Mouse (Mus musculus): Measurements from ENCODE around the gene Gabbr1. TPM values are rescaled to one million over a fixed set of nuclear protein-coding genes. Genes with fewer than 3 reads are reported as not detected.

Gene Gabbr1
- polyA plus RNA-seq, 2 experiments = 0.30 to 2.2 TPM

- no peaks in the 10 kb centered on the region for H3K36me3 ChIP-seq (replicated peaks; ENCODE audit: control insufficient read depth, insufficient read depth, low read depth)
- ATAC-seq (ENCODE audit: insufficient read depth) (no peak), DNase-seq (ENCODE audit: low read depth in 3 of 3, low spot score in 3 of 3) (no peak)
- no peaks in the 10 kb centered on the region for H3K4me1 ChIP-seq (replicated peaks; ENCODE audit: control insufficient read depth in 2 of 2, insufficient read depth in 2 of 2, low read length in 1 of 2)
- no peak within 1 kb of the TSS for H3K4me3 ChIP-seq (ENCODE audit: insufficient read depth in 1 of 2, low read depth in 2 of 2, low read length in 2 of 2)
- TF ChIP-seq CTCF (IDR thresholded peaks at IDR 0.05; ENCODE audit: low read depth) (no peak), EP300 (IDR thresholded peaks at IDR 0.05; ENCODE audit: low read depth) (no peak)
- H3K27me3 ChIP-seq (ENCODE audit: control insufficient read depth, insufficient read depth, low read length) = no peaks in the 10 kb centered on the region
- H3K9ac ChIP-seq (replicated peaks) = no peak within 1 kb of the TSS
- no peak within 1 kb of the TSS for H3K4me2 ChIP-seq (ENCODE audit: low read depth)
- no peaks in the 10 kb centered on the region for H3K9me3 ChIP-seq (ENCODE audit: control insufficient read depth, low read length)
- H3K27ac ChIP-seq = no peak within 1 kb of the TSS
Observed at GRCm38 (mm10) chr17:37088399-37088798, 42.6 kb downstream of the Gabbr1 start, which contains the start of gene Olfr90. TSS of gene Olfr90 (minus strand) at chr17:37088499.

- Histone ChIP-seq H3K27ac (no peak overlapping the region), H3K36me3 (replicated peaks; ENCODE audit: control insufficient read depth, insufficient read depth, low read depth) (no peaks in the 10 kb centered on the region), H3K9ac (replicated peaks) (no peak overlapping the region), H3K9me3 (ENCODE audit: control insufficient read depth, low read length) (no peaks in the 10 kb centered on the region), H3K4me2 (ENCODE audit: low read depth) (no peak overlapping the region), H3K4me1 (replicated peaks; ENCODE audit: control insufficient read depth in 2 of 2, insufficient read depth in 2 of 2, low read length in 1 of 2) (no peaks in the 10 kb centered on the region), H3K4me3 (ENCODE audit: insufficient read depth in 1 of 2, low read depth in 2 of 2, low read length in 2 of 2) (no peak overlapping the region), H3K27me3 (ENCODE audit: control insufficient read depth, insufficient read depth, low read length) (no peaks in the 10 kb centered on the region)
- no peak for DNase-seq (ENCODE audit: low read depth in 3 of 3, low spot score in 3 of 3)
- 20% methylated on average over 1 of the region's 1 CpGs for WGBS (ENCODE audit: insufficient replicate concordance)
- no peak for ATAC-seq (ENCODE audit: insufficient read depth)
- TF ChIP-seq CTCF (IDR thresholded peaks at IDR 0.05; ENCODE audit: low read depth) = no peak
Observed at GRCm38 (mm10) chr17:37092198-37092597, 46.4 kb downstream of the Gabbr1 start.

DNA sequence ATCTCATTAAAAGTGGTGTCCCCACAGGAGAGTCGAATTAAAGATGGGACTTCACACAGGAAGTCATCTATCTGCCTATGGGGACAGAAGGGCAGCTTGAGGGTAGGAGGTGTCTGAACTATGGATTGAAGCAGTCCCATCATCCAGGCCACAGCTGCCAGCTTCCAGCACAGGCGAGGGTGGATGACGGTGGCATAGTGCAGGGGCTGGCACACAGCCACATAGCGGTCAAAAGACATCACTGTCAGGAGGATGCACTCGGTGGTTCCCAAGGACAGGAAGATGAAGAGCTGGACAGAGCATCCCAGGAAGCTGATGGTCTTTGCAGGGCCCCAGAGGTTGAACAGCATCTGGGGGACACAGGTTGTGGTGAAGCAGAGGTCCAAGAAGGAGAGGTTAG, 47.5 kb downstream of the Gabbr1 start:
- TF ChIP-seq EP300 (IDR thresholded peaks at IDR 0.05; ENCODE audit: low read depth) (no peak), CTCF (IDR thresholded peaks at IDR 0.05; ENCODE audit: low read depth) (no peak)
- ATAC-seq (ENCODE audit: insufficient read depth) (no peak), DNase-seq (ENCODE audit: low read depth in 3 of 3, low spot score in 3 of 3) (no peak)
- Histone ChIP-seq H3K27ac (no peak overlapping the region), H3K9ac (replicated peaks) (no peak overlapping the region), H3K27me3 (ENCODE audit: control insufficient read depth, insufficient read depth, low read length) (no peaks in the 10 kb centered on the region), H3K4me3 (ENCODE audit: insufficient read depth in 1 of 2, low read depth in 2 of 2, low read length in 2 of 2) (no peak overlapping the region), H3K9me3 (ENCODE audit: control insufficient read depth, low read length) (no peaks in the 10 kb centered on the region), H3K4me2 (ENCODE audit: low read depth) (no peak overlapping the region), H3K36me3 (replicated peaks; ENCODE audit: control insufficient read depth, insufficient read depth, low read depth) (no peaks in the 10 kb centered on the region), H3K4me1 (replicated peaks; ENCODE audit: control insufficient read depth in 2 of 2, insufficient read depth in 2 of 2, low read length in 1 of 2) (no peaks in the 10 kb centered on the region)
- WGBS (ENCODE audit: insufficient replicate concordance) = 57% methylated on average over 5 of the region's 5 CpGs

DNA sequence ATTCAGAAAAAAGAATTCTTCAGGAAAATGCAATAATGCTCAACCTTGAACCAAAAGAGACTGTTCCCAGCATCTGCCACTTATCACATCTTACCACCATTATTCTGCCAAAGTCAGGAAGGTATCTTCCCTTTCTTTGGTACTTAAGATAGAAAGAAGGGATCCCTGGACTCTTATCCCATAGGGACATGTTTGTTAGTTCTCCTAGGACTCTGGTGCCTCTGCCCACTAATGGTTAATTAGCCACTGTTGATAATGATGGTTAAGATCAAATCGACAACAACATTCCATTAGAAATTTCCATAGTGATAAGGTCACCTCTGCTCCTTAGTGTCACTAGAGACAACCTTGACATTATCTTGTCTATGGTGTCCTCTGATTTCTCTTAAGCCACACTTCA, 52.4 kb downstream of the Gabbr1 start, which contains the start of gene Olfr91:
Gene Olfr91 (minus strand): TSS at position 101 of the 400 bp plus-strand sequence.
- no peak within 1 kb of the TSS for H3K27ac ChIP-seq
- H3K9me3 ChIP-seq (ENCODE audit: control insufficient read depth, low read length) = no peaks in the 10 kb centered on the region
- no peaks in the 10 kb centered on the region for H3K4me1 ChIP-seq (replicated peaks; ENCODE audit: control insufficient read depth in 2 of 2, insufficient read depth in 2 of 2, low read length in 1 of 2)
- ATAC-seq (ENCODE audit: insufficient read depth) = no peak
- TF ChIP-seq EP300 (IDR thresholded peaks at IDR 0.05; ENCODE audit: low read depth) (no peak), CTCF (IDR thresholded peaks at IDR 0.05; ENCODE audit: low read depth) (no peak)
- no peak within 1 kb of the TSS for H3K4me3 ChIP-seq (ENCODE audit: insufficient read depth in 1 of 2, low read depth in 2 of 2, low read length in 2 of 2)
- 59% methylated on average over 1 of the region's 1 CpGs for WGBS (ENCODE audit: insufficient replicate concordance)
- no peak within 1 kb of the TSS for H3K9ac ChIP-seq (replicated peaks)
- H3K36me3 ChIP-seq (replicated peaks; ENCODE audit: control insufficient read depth, insufficient read depth, low read depth) = no peaks in the 10 kb centered on the region
- H3K27me3 ChIP-seq (ENCODE audit: control insufficient read depth, insufficient read depth, low read length) = no peaks in the 10 kb centered on the region
- H3K4me2 ChIP-seq (ENCODE audit: low read depth) = no peak within 1 kb of the TSS
- DNase-seq (ENCODE audit: low read depth in 3 of 3, low spot score in 3 of 3) = no peak

DNA sequence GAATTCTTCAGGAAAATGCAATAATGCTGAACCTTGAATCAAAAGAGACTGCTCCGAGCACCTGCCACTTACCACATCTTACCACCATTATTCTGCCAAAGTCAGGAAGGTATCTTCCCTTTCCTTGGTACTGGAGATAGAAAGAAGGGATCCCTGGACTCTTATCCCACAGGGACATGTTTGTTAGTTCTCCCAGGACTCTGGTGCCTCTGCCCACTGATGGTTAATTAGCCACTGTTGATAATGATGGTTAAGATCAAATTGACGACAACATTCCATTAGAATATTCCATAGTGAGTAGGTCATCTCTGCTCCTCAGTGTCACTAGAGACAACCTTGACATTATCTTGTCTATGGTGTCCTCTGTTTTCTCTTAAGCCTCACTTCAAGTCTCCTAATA, 74.2 kb downstream of the Gabbr1 start, which contains the start of gene Olfr92:
Gene Olfr92 (minus strand): TSS at position 101 of the 400 bp plus-strand sequence.
- DNase-seq (ENCODE audit: low read depth in 3 of 3, low spot score in 3 of 3) (no peak), ATAC-seq (ENCODE audit: insufficient read depth) (no peak)
- no peak for TF ChIP-seq EP300 (IDR thresholded peaks at IDR 0.05; ENCODE audit: low read depth)
- no peak for TF ChIP-seq CTCF (IDR thresholded peaks at IDR 0.05; ENCODE audit: low read depth)
- no peaks in the 10 kb centered on the region for H3K27me3 ChIP-seq (ENCODE audit: control insufficient read depth, insufficient read depth, low read length)
- H3K27ac ChIP-seq = no peak within 1 kb of the TSS
- H3K9me3 ChIP-seq (ENCODE audit: control insufficient read depth, low read length) = no peaks in the 10 kb centered on the region
- no peaks in the 10 kb centered on the region for H3K4me1 ChIP-seq (replicated peaks; ENCODE audit: control insufficient read depth in 2 of 2, insufficient read depth in 2 of 2, low read length in 1 of 2)
- 58% methylated on average over 2 of the region's 2 CpGs for whole genome bisulfite sequencing (ENCODE audit: insufficient replicate concordance)
- no peak within 1 kb of the TSS for H3K9ac ChIP-seq (replicated peaks)
- H3K36me3 ChIP-seq (replicated peaks; ENCODE audit: control insufficient read depth, insufficient read depth, low read depth) = no peaks in the 10 kb centered on the region
- H3K4me2 ChIP-seq (ENCODE audit: low read depth) = no peak within 1 kb of the TSS
- H3K4me3 ChIP-seq (ENCODE audit: insufficient read depth in 1 of 2, low read depth in 2 of 2, low read length in 2 of 2) = no peak within 1 kb of the TSS

Other genes with a start within 250 kb of the Gabbr1 start
- gene H2-M10.6, start 233.8 kb upstream of the Gabbr1 start, polyA plus RNA-seq (2012; rRNA removed) = not detected in 2 replicates
- not detected in 2 replicates for gene H2-M10.6, start 233.8 kb upstream of the Gabbr1 start, polyA plus RNA-seq (2014; fragmentation: Nextera tagmentation; extraction: Ambion mirVana)
- gene Trim26, start 208.8 kb upstream of the Gabbr1 start, polyA plus RNA-seq (2012; rRNA removed) = 6.6 and 8.6 TPM in 2 replicates
- gene Trim26, start 208.8 kb upstream of the Gabbr1 start, polyA plus RNA-seq (2014; fragmentation: Nextera tagmentation; extraction: Ambion mirVana) = 6.7 and 7.9 TPM in 2 replicates
- 0.15 and 0.26 TPM in 2 replicates for gene Trim15, start 178.8 kb upstream of the Gabbr1 start, polyA plus RNA-seq (2012; rRNA removed)
- 0.20 and 0.32 TPM in 2 replicates for gene Trim15, start 178.8 kb upstream of the Gabbr1 start, polyA plus RNA-seq (2014; fragmentation: Nextera tagmentation; extraction: Ambion mirVana)
- 82.4 and 114 TPM in 2 replicates for gene Trim10, start 176.4 kb upstream of the Gabbr1 start, polyA plus RNA-seq (2012; rRNA removed)
- 251 and 278 TPM in 2 replicates for gene Trim10, start 176.4 kb upstream of the Gabbr1 start, polyA plus RNA-seq (2014; fragmentation: Nextera tagmentation; extraction: Ambion mirVana)
- gene Trim40, start 155.8 kb upstream of the Gabbr1 start, polyA plus RNA-seq (2012; rRNA removed) = not detected in 2 replicates
- not detected in 2 replicates for gene Trim40, start 155.8 kb upstream of the Gabbr1 start, polyA plus RNA-seq (2014; fragmentation: Nextera tagmentation; extraction: Ambion mirVana)
- 0.03 TPM in 1 of 2 replicates, not detected in the other for gene Trim31, start 147.8 kb upstream of the Gabbr1 start, polyA plus RNA-seq (2012; rRNA removed)
- gene Trim31, start 147.8 kb upstream of the Gabbr1 start, polyA plus RNA-seq (2014; fragmentation: Nextera tagmentation; extraction: Ambion mirVana) = not detected in 2 replicates
- 0.02 TPM in 2 replicates for gene Rnf39, start 103.0 kb upstream of the Gabbr1 start, polyA plus RNA-seq (2012; rRNA removed)
- gene Rnf39, start 103.0 kb upstream of the Gabbr1 start, polyA plus RNA-seq (2014; fragmentation: Nextera tagmentation; extraction: Ambion mirVana) = not detected in 2 replicates
- gene Ppp1r11, start 94.2 kb upstream of the Gabbr1 start, polyA plus RNA-seq (2012; rRNA removed) = 15.6 and 30.4 TPM in 2 replicates
- gene Ppp1r11, start 94.2 kb upstream of the Gabbr1 start, polyA plus RNA-seq (2014; fragmentation: Nextera tagmentation; extraction: Ambion mirVana) = 35.6 and 43.0 TPM in 2 replicates
- gene Znrd1, start 87.4 kb upstream of the Gabbr1 start, polyA plus RNA-seq (2012; rRNA removed) = 17.5 and 19.0 TPM in 2 replicates
- gene Znrd1, start 87.4 kb upstream of the Gabbr1 start, polyA plus RNA-seq (2014; fragmentation: Nextera tagmentation; extraction: Ambion mirVana) = 25.3 and 28.2 TPM in 2 replicates
- gene Znrd1as, start 87.4 kb upstream of the Gabbr1 start, polyA plus RNA-seq (2012; rRNA removed) = 1.6 and 3.3 TPM in 2 replicates
- gene Znrd1as, start 87.4 kb upstream of the Gabbr1 start, polyA plus RNA-seq (2014; fragmentation: Nextera tagmentation; extraction: Ambion mirVana) = 2.9 and 3.3 TPM in 2 replicates
- gene 2410137M14Rik, start 64.7 kb upstream of the Gabbr1 start, polyA plus RNA-seq (2012; rRNA removed) = not detected in 2 replicates
- gene 2410137M14Rik, start 64.7 kb upstream of the Gabbr1 start, polyA plus RNA-seq (2014; fragmentation: Nextera tagmentation; extraction: Ambion mirVana) = not detected in 2 replicates
- 0.03 and 0.23 TPM in 2 replicates for gene H2-M5, start 56.4 kb upstream of the Gabbr1 start, polyA plus RNA-seq (2012; rRNA removed)
- not detected in 2 replicates for gene H2-M5, start 56.4 kb upstream of the Gabbr1 start, polyA plus RNA-seq (2014; fragmentation: Nextera tagmentation; extraction: Ambion mirVana)
- gene Zfp57, start 44.8 kb upstream of the Gabbr1 start, polyA plus RNA-seq (2012; rRNA removed) = 3.3 and 3.5 TPM in 2 replicates
- gene Zfp57, start 44.8 kb upstream of the Gabbr1 start, polyA plus RNA-seq (2014; fragmentation: Nextera tagmentation; extraction: Ambion mirVana) = 2.2 and 2.5 TPM in 2 replicates
- not detected in 2 replicates for gene Mog, start 22.6 kb upstream of the Gabbr1 start, polyA plus RNA-seq (2012; rRNA removed)
- not detected in 2 replicates for gene Mog, start 22.6 kb upstream of the Gabbr1 start, polyA plus RNA-seq (2014; fragmentation: Nextera tagmentation; extraction: Ambion mirVana)
- gene Olfr90, start 42.5 kb downstream of the Gabbr1 start, polyA plus RNA-seq (2012; rRNA removed) = not detected in 2 replicates
- gene Olfr90, start 42.5 kb downstream of the Gabbr1 start, polyA plus RNA-seq (2014; fragmentation: Nextera tagmentation; extraction: Ambion mirVana) = not detected in 2 replicates
- gene Olfr91, start 52.3 kb downstream of the Gabbr1 start, polyA plus RNA-seq (2012; rRNA removed) = not detected in 2 replicates
- not detected in 2 replicates for gene Olfr91, start 52.3 kb downstream of the Gabbr1 start, polyA plus RNA-seq (2014; fragmentation: Nextera tagmentation; extraction: Ambion mirVana)
- not detected in 2 replicates for gene Olfr92, start 74.1 kb downstream of the Gabbr1 start, polyA plus RNA-seq (2012; rRNA removed)
- gene Olfr92, start 74.1 kb downstream of the Gabbr1 start, polyA plus RNA-seq (2014; fragmentation: Nextera tagmentation; extraction: Ambion mirVana) = not detected in 2 replicates
- not detected in 2 replicates for gene Olfr93, start 115.5 kb downstream of the Gabbr1 start, polyA plus RNA-seq (2012; rRNA removed)
- not detected in 2 replicates for gene Olfr93, start 115.5 kb downstream of the Gabbr1 start, polyA plus RNA-seq (2014; fragmentation: Nextera tagmentation; extraction: Ambion mirVana)
- gene Ubd, start 147.9 kb downstream of the Gabbr1 start, polyA plus RNA-seq (2012; rRNA removed) = not detected in 2 replicates
- not detected in 2 replicates for gene Ubd, start 147.9 kb downstream of the Gabbr1 start, polyA plus RNA-seq (2014; fragmentation: Nextera tagmentation; extraction: Ambion mirVana)
- gene Olfr94, start 155.0 kb downstream of the Gabbr1 start, polyA plus RNA-seq (2012; rRNA removed) = not detected in 2 replicates
- not detected in 2 replicates for gene Olfr94, start 155.0 kb downstream of the Gabbr1 start, polyA plus RNA-seq (2014; fragmentation: Nextera tagmentation; extraction: Ambion mirVana)
- not detected in 2 replicates for gene Olfr95, start 167.2 kb downstream of the Gabbr1 start, polyA plus RNA-seq (2012; rRNA removed)
- not detected in 2 replicates for gene Olfr95, start 167.2 kb downstream of the Gabbr1 start, polyA plus RNA-seq (2014; fragmentation: Nextera tagmentation; extraction: Ambion mirVana)
- not detected in 2 replicates for gene Olfr96, start 174.2 kb downstream of the Gabbr1 start, polyA plus RNA-seq (2012; rRNA removed)
- not detected in 2 replicates for gene Olfr96, start 174.2 kb downstream of the Gabbr1 start, polyA plus RNA-seq (2014; fragmentation: Nextera tagmentation; extraction: Ambion mirVana)
- gene Olfr97, start 191.4 kb downstream of the Gabbr1 start, polyA plus RNA-seq (2012; rRNA removed) = not detected in 2 replicates
- not detected in 2 replicates for gene Olfr97, start 191.4 kb downstream of the Gabbr1 start, polyA plus RNA-seq (2014; fragmentation: Nextera tagmentation; extraction: Ambion mirVana)
- gene Olfr98, start 217.8 kb downstream of the Gabbr1 start, polyA plus RNA-seq (2012; rRNA removed) = not detected in 2 replicates
- not detected in 2 replicates for gene Olfr98, start 217.8 kb downstream of the Gabbr1 start, polyA plus RNA-seq (2014; fragmentation: Nextera tagmentation; extraction: Ambion mirVana)
- gene H2-M3, start 224.3 kb downstream of the Gabbr1 start, polyA plus RNA-seq (2012; rRNA removed) = 0.67 and 0.76 TPM in 2 replicates
- 1.3 and 1.5 TPM in 2 replicates for gene H2-M3, start 224.3 kb downstream of the Gabbr1 start, polyA plus RNA-seq (2014; fragmentation: Nextera tagmentation; extraction: Ambion mirVana)
- gene Olfr99, start 237.5 kb downstream of the Gabbr1 start, polyA plus RNA-seq (2012; rRNA removed) = not detected in 2 replicates
- gene Olfr99, start 237.5 kb downstream of the Gabbr1 start, polyA plus RNA-seq (2014; fragmentation: Nextera tagmentation; extraction: Ambion mirVana) = not detected in 2 replicates

All from liver, embryonic 14.5 days (tissue).